ENCODE assay signal across 8 mouse cellular contexts in the genomic region with DNA sequence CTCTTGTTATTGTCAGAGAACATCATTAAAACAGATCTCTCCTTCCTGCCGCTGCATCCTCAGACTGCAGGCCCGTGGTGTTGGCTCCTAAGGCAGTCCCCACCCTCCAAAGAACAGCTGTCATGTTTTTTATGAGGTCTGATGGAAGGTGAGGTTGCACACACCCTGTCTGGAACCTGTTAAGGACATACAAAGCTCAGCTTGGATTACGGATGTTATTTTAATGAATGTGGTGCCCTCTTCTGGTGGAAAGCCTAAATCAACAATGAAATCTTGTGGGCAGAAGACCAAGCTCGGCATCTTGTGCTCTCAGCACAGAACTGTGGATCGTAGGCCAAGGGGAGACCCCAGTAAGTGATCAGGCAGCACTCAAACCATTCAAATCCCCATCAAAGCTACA.
DNase-seq lines count a peak whose midpoint lies in the region; ATAC-seq and TF ChIP-seq lines count a peak whose summit lies in the region.

No protein-coding gene starts in this region.

- peak; percentile 56 for TF ChIP-seq CTCF in cerebellum, adult 2 months (IDR thresholded peaks at IDR 0.05; ENCODE audit: borderline replicate concordance, insufficient read depth, low read depth, low read length)
- TF ChIP-seq CTCF in forebrain, postnatal 0 days (IDR thresholded peaks at IDR 0.05; ENCODE audit: low read depth): peak; percentile 80

- intact Hi-C loops in left cerebral cortex, postnatal 25 days (cut with DNase I): loop anchor here (2.0 to 5.0 kb wide), 4 partner anchors 501 to 821 kb away; partner anchors contain the start of gene Lypd1

- DNase-seq in ovary, postnatal 10 days (ENCODE audit: low spot score): peak; percentile 1
- no peak for DNase-seq in ovary, adult 18-20 months (ENCODE audit: low spot score)
- peak; percentile 39 to 44 for DNase-seq in cerebellum, adult 2 months
- peak; percentile 92 for DNase-seq in forebrain, postnatal 0 days
- DNase-seq in kidney, adult 18-20 months: peak; percentile 17
- peak; percentile 82 to 87 for DNase-seq in left cerebral cortex, postnatal 25 days (ENCODE audit: low spot score in 2 of 2)

- H3K36me3 ChIP-seq in forebrain, postnatal 0 days (ENCODE audit: insufficient read depth): no peaks in the 10 kb centered on the region
- H3K36me3 ChIP-seq in neural tube, embryonic 12.5 days: no peaks in the 10 kb centered on the region

- no peak overlapping the region for H3K9ac ChIP-seq in forebrain, postnatal 0 days
- H3K9ac ChIP-seq in neural tube, embryonic 12.5 days: no peak overlapping the region

- H3K4me3 ChIP-seq in cerebellum, adult 2 months (replicated peaks; ENCODE audit: insufficient read depth, low read depth, low read length): no peak overlapping the region
- no peak overlapping the region; the same call in 1 of the 2 replicates for H3K4me3 ChIP-seq in forebrain, postnatal 0 days (ENCODE audit: low read depth, low read length)
- H3K4me3 ChIP-seq in neural tube, embryonic 12.5 days: no peak overlapping the region

- no peak overlapping the region for H3K27ac ChIP-seq in cerebellum, adult 2 months (ENCODE audit: insufficient read depth, low read length)
- 0 out of 2 replicates have a peak overlapping the region, but pooled peaks have one; percentile 40 for H3K27ac ChIP-seq in forebrain, postnatal 0 days (ENCODE audit: low read depth, low read length)
- no peak overlapping the region for H3K27ac ChIP-seq in neural tube, embryonic 12.5 days

- peak; percentile 86 for ATAC-seq in forebrain, postnatal 0 days
- peak; percentile 44 for ATAC-seq in neural tube, embryonic 12.5 days (ENCODE audit: low FRiP score, low read depth)
- no peak for ATAC-seq in megakaryocyte-erythroid progenitor cell, adult 5-6 weeks (replicated peaks; ENCODE audit: low FRiP score, low TSS enrichment, poor library complexity, severe bottlenecking)

- TF ChIP-seq POLR2A in cerebellum, adult 2 months (IDR thresholded peaks at IDR 0.05; ENCODE audit: borderline replicate concordance, insufficient read depth, low read length): no peak

- 0 out of 2 replicates have a peak overlapping the region, but pooled peaks have one; percentile 7 for H3K4me2 ChIP-seq in forebrain, postnatal 0 days (ENCODE audit: low read depth)
- H3K4me2 ChIP-seq in neural tube, embryonic 12.5 days (replicated peaks): no peak overlapping the region

- H3K9me3 ChIP-seq in forebrain, postnatal 0 days (ENCODE audit: low read length): no peaks in the 10 kb centered on the region
- H3K9me3 ChIP-seq in neural tube, embryonic 12.5 days: no peaks in the 10 kb centered on the region

- H3K27me3 ChIP-seq in cerebellum, adult 2 months (ENCODE audit: control insufficient read depth, insufficient read depth, low read length): no peaks in the 10 kb centered on the region
- H3K27me3 ChIP-seq in forebrain, postnatal 0 days (ENCODE audit: insufficient read depth, low read length): no peaks in the 10 kb centered on the region
- no peaks in the 10 kb centered on the region for H3K27me3 ChIP-seq in neural tube, embryonic 12.5 days (replicated peaks)

- 15% methylated on average over 5 of the region's 5 CpGs for WGBS in cerebellum, adult 2 months
- WGBS in forebrain, postnatal 0 days: 11% methylated on average over 5 of the region's 5 CpGs
- WGBS in neural tube, embryonic 12.5 days: 35% methylated on average over 5 of the region's 5 CpGs

- no peaks in the 10 kb centered on the region for H3K4me1 ChIP-seq in cerebellum, adult 2 months (ENCODE audit: control insufficient read depth, insufficient read depth, low read length)
- H3K4me1 ChIP-seq in forebrain, postnatal 0 days (ENCODE audit: insufficient read depth): peaks cover 3% of the 10 kb centered on the region; the same call in 1 of the 2 replicates
- H3K4me1 ChIP-seq in neural tube, embryonic 12.5 days: no peaks in the 10 kb centered on the region
